Mouse (Mus musculus) urinary bladder, postnatal 25 days (tissue): ENCODE data around the gene Zfp385c.
"Not testable (repeated sequence)": the region's sequence is repeated elsewhere in the genome, so short reads cannot be mapped to it uniquely, and the experiment has no call there.

ENCODE experiments used
- DNase-seq: peaks from one replicate; pipeline ENCODE4 v3.0.0; 2022; ENCODE audit warnings: low spot score

Zfp385c gene

GRCm38 (mm10) chr11:100598074-100598473, 94.2 kb downstream of the Zfp385c start:
- DNase-seq, result no peak

GRCm38 (mm10) chr11:100595533-100595932, 96.7 kb downstream of the Zfp385c start:
- DNase-seq, result no peak

DNA sequence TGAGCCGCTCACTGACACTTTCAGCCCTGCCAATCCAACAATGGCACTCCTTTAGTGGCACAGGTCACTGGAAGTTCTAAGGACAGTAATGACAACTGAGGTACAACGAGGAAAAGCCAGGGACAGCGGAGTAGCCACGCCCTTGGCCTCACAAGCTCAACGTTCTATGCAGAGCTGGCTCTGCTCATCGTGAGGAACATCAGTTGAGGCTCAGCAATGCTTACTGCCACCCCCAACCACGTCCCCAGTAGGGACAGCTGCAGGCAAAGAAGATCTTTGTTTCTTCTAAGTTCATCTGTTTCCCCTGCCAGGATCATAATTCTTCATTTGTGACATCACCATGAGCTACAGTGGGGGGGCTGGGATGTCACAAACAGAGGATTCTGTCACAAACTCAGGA, 97.6 kb downstream of the Zfp385c start:
- no peak for DNase-seq

DNA sequence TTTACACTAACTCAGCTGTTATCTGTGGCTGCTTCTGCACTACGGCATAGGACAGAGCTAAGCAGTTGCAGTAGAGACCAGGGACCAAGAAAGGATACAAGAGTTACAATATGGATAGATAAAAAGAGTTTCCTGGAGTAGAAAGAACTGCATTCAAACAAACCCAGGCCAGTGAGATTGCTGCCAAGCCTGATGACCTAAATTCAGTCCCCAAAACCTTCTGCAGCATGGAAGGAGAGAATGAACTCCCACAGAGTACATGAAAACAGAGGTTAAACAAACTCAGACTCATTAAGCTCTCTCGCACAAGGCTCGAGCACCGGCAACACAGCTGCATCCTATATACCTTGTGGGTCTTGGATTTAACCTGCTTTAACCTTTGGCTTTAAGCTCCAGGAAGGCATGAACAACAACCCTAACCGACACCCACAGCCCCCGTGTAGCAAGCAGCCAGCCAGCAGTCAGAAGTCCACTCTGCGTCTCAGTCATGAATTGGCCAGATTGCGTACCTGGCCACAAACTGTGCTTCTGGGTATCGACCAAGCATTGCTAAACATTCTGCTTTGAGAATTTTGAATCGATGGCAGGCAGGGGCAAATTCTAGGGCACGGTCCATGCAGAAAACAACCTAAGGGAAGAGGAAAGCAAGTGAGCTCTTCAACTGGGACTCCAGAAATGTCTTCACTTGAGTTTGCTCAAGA, 99.8 kb downstream of the Zfp385c start:
- no peak for DNase-seq

GRCm38 (mm10) chr11:100588462-100588861, 103.8 kb downstream of the Zfp385c start:
- no peak for DNase-seq

DNA sequence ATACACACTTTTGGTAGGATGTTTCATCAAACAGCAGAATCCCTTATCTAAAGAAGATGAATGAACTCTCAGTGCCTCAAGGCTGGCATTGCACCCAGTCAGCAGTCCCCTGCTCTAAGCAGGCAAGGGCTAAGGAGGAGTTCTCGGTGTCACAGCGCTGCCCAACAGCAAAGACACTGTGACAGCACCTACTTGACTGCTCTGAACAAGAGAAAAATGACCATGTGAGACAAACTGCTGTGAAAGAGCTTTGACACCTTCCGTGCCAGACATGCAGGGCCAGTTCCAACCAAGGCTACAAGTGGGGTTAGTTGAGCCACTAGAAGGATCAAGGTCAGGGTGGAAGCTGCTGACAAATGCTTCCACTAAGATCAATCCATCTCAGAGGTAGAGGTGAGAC, 107.1 kb downstream of the Zfp385c start:
- no peak for DNase-seq

GRCm38 (mm10) chr11:100584561-100584961, 107.7 kb downstream of the Zfp385c start:
- DNase-seq, result no peak

DNA sequence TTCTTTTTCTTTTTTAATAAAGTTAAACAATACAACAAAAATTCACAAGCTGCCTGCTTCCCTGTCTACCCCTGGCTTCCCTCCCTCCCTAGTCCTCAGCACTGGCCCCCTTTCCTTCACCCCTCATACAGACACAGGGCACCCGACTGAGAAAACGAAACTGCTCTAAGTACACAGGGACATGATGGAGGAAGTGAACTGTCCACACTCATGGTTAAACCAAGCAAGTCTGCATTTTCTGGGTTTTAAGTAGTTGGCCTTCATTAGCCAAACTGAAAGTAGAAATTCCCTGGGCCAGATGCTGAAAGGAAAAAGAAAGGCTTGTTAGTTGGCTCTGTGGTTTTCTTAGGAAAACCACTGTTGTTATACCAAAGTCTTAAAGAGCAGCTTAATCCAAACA, 109.4 kb downstream of the Zfp385c start:
- no peak for DNase-seq

GRCm38 (mm10) chr11:100582413-100582812, 109.8 kb downstream of the Zfp385c start:
- DNase-seq, result not testable (repeated sequence)

DNA sequence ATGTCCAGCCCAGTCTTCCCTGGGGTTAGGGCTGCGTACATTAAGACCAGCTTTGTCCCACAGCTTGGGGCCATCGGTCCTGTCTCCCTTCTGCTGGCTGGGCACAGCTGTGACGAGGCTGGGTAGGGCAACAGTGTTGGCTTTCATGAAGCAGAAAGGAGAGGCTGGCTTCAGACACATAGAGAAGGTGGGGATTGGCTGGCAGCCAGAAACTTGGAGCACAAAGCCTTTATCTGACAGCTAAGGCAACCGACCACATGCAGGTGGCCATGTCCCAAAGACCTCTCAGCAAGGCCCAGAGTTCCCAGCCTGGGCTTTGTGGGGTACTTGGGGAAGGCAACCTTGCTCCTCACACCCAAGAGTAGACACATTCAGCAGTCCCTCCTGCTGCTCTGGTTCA, 110.5 kb downstream of the Zfp385c start:
- DNase-seq, result no peak

DNA sequence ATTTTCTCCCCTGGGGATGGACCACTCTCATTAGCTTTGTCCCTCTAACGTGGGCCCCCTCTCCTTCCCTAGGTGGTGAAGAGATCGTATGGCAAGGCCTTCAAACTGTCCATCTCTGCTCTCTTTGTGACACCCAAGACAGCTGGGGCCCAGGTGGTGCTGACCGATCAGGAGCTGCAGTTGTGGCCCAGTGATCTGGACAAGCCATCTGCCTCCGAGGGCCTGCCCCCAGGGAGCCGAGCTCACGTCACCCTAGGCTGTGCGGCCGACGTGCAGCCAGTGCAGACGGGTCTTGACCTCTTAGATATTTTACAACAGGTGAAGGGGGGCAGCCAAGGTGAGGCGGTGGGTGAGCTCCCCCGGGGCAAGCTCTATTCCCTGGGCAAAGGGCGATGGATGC, 112.0 kb downstream of the Zfp385c start:
- DNase-seq, result no peak

- DNase-seq, result no peak
Measured at GRCm38 (mm10) chr11:100579116-100579799, 113.0 kb downstream of the Zfp385c start.

- DNase-seq, result no peak
Measured at GRCm38 (mm10) chr11:100577852-100578599, 114.2 kb downstream of the Zfp385c start.
